Mouse (Mus musculus) heart, postnatal 10 days (tissue): Measurements from ENCODE around the gene Pip5k1c. TPM values are rescaled to one million over a fixed set of nuclear protein-coding genes. Genes with fewer than 3 reads are reported as not detected.

Source experiments
- DNase-seq, 2 experiments: peaks; one replicate each; pipeline ENCODE4 v3.0.0; 2021
- intact Hi-C: fragments of 180-260 bp; cut with DNase I; formaldehyde crosslinking; loops from one replicate; pipeline ENCODE4 v1.15.1; 2025
- total RNA-seq, 2 experiments: library from RNA; stranded (reverse); gene quantifications; 2 replicates each; pipeline ENCODE4 v1.2.3; 2021

Pip5k1c gene
- total RNA-seq, 2 experiments from 2014 or later: 43.2 to 46.4 TPM

GRCm38 (mm10) chr10:81279496-81279895 is 13.3 kb upstream of the Pip5k1c start:
- DNase-seq: no peak
- intact Hi-C loops: no loop called here

GRCm38 (mm10) chr10:81284189-81284588 is 8.6 kb upstream of the Pip5k1c start:
- intact Hi-C loops: no loop called here
- DNase-seq: no peak

GRCm38 (mm10) chr10:81284719-81285118 is 8.0 kb upstream of the Pip5k1c start:
- no peak for DNase-seq
- intact Hi-C loops: no loop called here

GRCm38 (mm10) chr10:81285694-81286450 is 6.9 kb upstream of the Pip5k1c start:
- intact Hi-C loops: no loop called here
- peak; percentile 94 to 95 for DNase-seq

GRCm38 (mm10) chr10:81286586-81286985 is 6.2 kb upstream of the Pip5k1c start:
- no peak for DNase-seq
- intact Hi-C loops: no loop called here

- peak; percentile 56 to 80 for DNase-seq
- intact Hi-C loops: loop anchor here (2.0 kb wide), 3 partner anchors 29 to 163 kb away; no protein-coding TSS in a partner anchor
Measured at GRCm38 (mm10) chr10:81287513-81288157, 5.1 kb upstream of the Pip5k1c start.

- DNase-seq: peak in 1 of 2 experiments; percentile 63
- intact Hi-C loops: loop anchor here (2.0 kb wide), 3 partner anchors 28 to 162 kb away; no protein-coding TSS in a partner anchor
Measured at GRCm38 (mm10) chr10:81288601-81289000, 4.2 kb upstream of the Pip5k1c start.

- intact Hi-C loops: loop anchor here (1.0 to 2.0 kb wide), 4 partner anchors 16 to 162 kb away; no protein-coding TSS in a partner anchor
- peak; percentile 74 to 80 for DNase-seq
Measured at GRCm38 (mm10) chr10:81289278-81289677, 3.5 kb upstream of the Pip5k1c start.

GRCm38 (mm10) chr10:81289811-81290210 is 3.0 kb upstream of the Pip5k1c start:
- no peak for DNase-seq
- intact Hi-C loops: loop anchor here (1.0 to 2.0 kb wide), 4 partner anchors 15 to 161 kb away; no protein-coding TSS in a partner anchor

- intact Hi-C loops: no loop called here
- DNase-seq: no peak
Measured at GRCm38 (mm10) chr10:81290698-81291460, 1.9 kb upstream of the Pip5k1c start.

GRCm38 (mm10) chr10:81291511-81292104 is 1.2 kb upstream of the Pip5k1c start, which contains the start of gene Tjp3:
Tjp3 (minus strand) TSS chr10:81291581.
- intact Hi-C loops: no loop called here
- DNase-seq: no peak

- no peak for DNase-seq
- intact Hi-C loops: no loop called here
Measured at GRCm38 (mm10) chr10:81293334-81294030, 719 bp downstream of the Pip5k1c start.

- intact Hi-C loops: no loop called here
- DNase-seq: no peak
Measured at GRCm38 (mm10) chr10:81294442-81294841, 1.7 kb downstream of the Pip5k1c start.

- intact Hi-C loops: no loop called here
- DNase-seq: no peak
Measured at GRCm38 (mm10) chr10:81295185-81295584, 2.4 kb downstream of the Pip5k1c start.

- intact Hi-C loops: no loop called here
- no peak for DNase-seq
Measured at GRCm38 (mm10) chr10:81297246-81297645, 4.5 kb downstream of the Pip5k1c start.

- intact Hi-C loops: no loop called here
- peak; percentile 68 to 72 for DNase-seq
Measured at GRCm38 (mm10) chr10:81297845-81298244, 5.1 kb downstream of the Pip5k1c start.

- DNase-seq: no peak
- intact Hi-C loops: no loop called here
Measured at GRCm38 (mm10) chr10:81298369-81299100, 5.8 kb downstream of the Pip5k1c start.

- intact Hi-C loops: no loop called here
- DNase-seq: no peak
Measured at GRCm38 (mm10) chr10:81299585-81300351, 7.0 kb downstream of the Pip5k1c start.
